Mouse (Mus musculus) forebrain, embryonic 12.5 days (tissue): ENCODE measurements around the gene Dzank1. TPM values are rescaled to one million over a fixed set of nuclear protein-coding genes. Genes with fewer than 3 reads are reported as not detected.

Source experiments
- ATAC-seq: fragments of 200-750 bp; cut with Nextera tagmentation; 2 replicates; pipeline ENCODE4 v1.8.0; 2017; ENCODE audit warnings: moderate TSS enrichment; ENCODE audit not compliant: low FRiP score
- H3K27ac ChIP-seq: fragments of 300-500 bp; sonication (generic); 2 replicates; pipeline ENCODE4 v1.5.1; 2016; ENCODE audit warnings: mild to moderate bottlenecking
- H3K27me3 ChIP-seq: fragments of 300-500 bp; sonication (generic); 2 replicates; pipeline ENCODE4 v1.6.1; 2016; ENCODE audit warnings: mild to moderate bottlenecking
- H3K36me3 ChIP-seq: fragments of 300-500 bp; sonication (generic); replicated peaks from 2 replicates; pipeline ENCODE4 v1.6.1; 2016; ENCODE audit warnings: mild to moderate bottlenecking
- H3K4me1 ChIP-seq: fragments of 300-500 bp; sonication (generic); 2 replicates; pipeline ENCODE4 v1.6.1; 2016
- H3K4me2 ChIP-seq: fragments of 300-500 bp; sonication (generic); 2 replicates; pipeline ENCODE4 v1.6.1; 2016; ENCODE audit warnings: mild to moderate bottlenecking, moderate library complexity
- H3K4me3 ChIP-seq: fragments of 300-500 bp; sonication (generic); replicated peaks from 2 replicates; pipeline ENCODE4 v1.5.1; 2016; ENCODE audit warnings: mild to moderate bottlenecking
- H3K9ac ChIP-seq: fragments of 300-500 bp; sonication (generic); 2 replicates; pipeline ENCODE4 v1.6.1; 2016; ENCODE audit warnings: mild to moderate bottlenecking
- H3K9me3 ChIP-seq: fragments of 300-500 bp; sonication (generic); 2 replicates; pipeline ENCODE4 v1.6.1; 2016
- WGBS: fragments of 180-500 bp; shearing (Covaris S2); methylation state at CpG from one replicate; pipeline ENCODE4 v1.1.7; 2016; 5-methylcytosine and 5-hydroxymethylcytosine counted together
- polyA plus RNA-seq: library from polyadenylated mRNA; unstranded; fragments of >200 nt; fragmentation: Nextera tagmentation; extraction: Ambion mirVana; gene quantifications from 2 replicates; pipeline ENCODE4 v1.2.1, GENCODE M21; 2016

The Dzank1 gene
- polyA plus RNA-seq: 4.6 and 4.9 TPM in 2 replicates

GRCm38 (mm10) chr2:144526981-144527820 is at the start of gene Dzank1, which contains the start of gene Polr3f:
TSS of gene Dzank1 (minus strand) at chr2:144527414.
TSS of gene Polr3f (plus strand) at chr2:144527718.
- Histone ChIP-seq H3K36me3 (peaks cover 8% of the 10 kb centered on the region; the same call in 1 of the 2 replicates), H3K4me3 (peak within 1 kb of the TSS; percentile 94), H3K27me3 (0 out of 2 replicates have a peak, but pooled peaks cover 4% of the 10 kb centered on the region), H3K27ac (peak within 1 kb of the TSS; percentile 94), H3K4me2 (peak within 1 kb of the TSS; percentile 82), H3K9me3 (no peaks in the 10 kb centered on the region), H3K9ac (peak within 1 kb of the TSS; percentile 90), H3K4me1 (peaks cover 15% of the 10 kb centered on the region)
- ATAC-seq: peak; percentile 98
- WGBS: 1% methylated on average over 56 of the region's 56 CpGs

DNA sequence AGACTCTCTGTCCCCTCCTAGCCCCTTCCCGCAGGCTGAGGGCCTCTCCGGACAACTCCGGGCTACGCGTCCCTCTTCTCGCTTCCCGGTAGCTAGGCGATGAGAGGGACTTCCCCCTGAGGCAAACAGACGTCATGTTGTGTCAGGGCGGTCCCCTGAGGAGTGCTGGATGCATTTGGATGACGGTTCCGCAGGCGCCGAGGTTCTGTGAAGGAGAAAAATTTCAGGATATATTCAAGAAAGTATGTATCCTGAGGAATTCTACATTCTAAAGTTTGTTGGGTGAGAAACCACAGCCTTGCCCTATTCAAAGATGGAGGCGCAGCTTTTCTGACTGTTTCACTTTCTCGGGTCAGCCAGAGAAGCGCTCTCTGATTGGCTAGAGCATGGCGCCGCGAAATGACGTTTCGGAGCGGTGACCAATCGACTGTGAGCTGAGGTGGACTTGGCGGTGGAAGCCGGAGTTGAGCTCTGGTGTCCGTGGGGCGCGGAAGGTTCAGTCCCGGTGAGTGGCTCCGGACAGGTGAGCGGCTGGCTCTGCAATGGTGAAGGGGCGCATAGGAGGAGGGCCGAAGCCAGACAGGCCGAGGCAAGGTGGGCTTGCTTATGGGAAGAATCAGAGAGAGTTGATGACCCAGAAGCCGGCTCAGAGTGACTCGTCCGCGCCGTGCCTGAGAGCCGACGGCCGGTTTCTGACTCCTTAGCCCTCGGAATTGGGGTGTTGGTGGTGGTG is 28.8 kb upstream of the Dzank1 start, which contains the start of gene Sec23b:
Gene Sec23b, plus strand, starts transcription at position 410 of the 733 bp plus-strand sequence.
- Histone ChIP-seq H3K27ac (peak within 1 kb of the TSS; percentile 90), H3K4me2 (peak within 1 kb of the TSS; percentile 65), H3K4me3 (peak within 1 kb of the TSS; percentile 79), H3K9me3 (no peaks in the 10 kb centered on the region), H3K36me3 (peaks cover 10% of the 10 kb centered on the region), H3K9ac (peak within 1 kb of the TSS; percentile 63), H3K4me1 (peaks cover 12% of the 10 kb centered on the region), H3K27me3 (no peaks in the 10 kb centered on the region)
- ATAC-seq: peak; percentile 98
- WGBS: under 1% methylated on average over 44 of the region's 44 CpGs

DNA sequence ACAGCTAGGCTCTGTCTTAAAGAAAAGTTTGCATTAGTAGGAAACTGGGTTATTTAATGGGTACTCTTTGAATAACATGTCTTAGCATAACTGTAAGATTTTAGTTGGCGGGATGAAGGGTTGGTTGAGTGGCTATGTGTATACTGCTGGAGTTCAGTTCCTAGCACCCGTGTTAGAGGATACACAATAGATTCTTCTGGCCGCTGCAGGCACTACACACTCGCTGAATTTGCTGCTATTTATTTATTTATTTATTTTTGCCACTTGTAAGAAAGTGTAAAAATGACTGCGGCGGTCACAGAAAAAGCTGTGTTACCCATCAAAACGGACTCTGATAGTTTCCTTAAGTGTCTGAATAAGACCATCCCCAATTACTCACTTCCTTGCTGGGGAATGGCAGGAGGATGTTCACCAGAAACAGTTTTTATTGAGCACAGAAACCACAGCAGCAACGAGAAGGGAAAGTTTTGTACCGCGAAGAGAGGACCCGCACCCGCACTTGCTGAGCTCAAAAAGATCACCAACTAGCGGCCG is 28.1 kb upstream of the Dzank1 start:
- WGBS: 3% methylated on average over 14 of the region's 14 CpGs
- ATAC-seq: peak; percentile 8; the same call in 1 of the 2 replicates

DNA sequence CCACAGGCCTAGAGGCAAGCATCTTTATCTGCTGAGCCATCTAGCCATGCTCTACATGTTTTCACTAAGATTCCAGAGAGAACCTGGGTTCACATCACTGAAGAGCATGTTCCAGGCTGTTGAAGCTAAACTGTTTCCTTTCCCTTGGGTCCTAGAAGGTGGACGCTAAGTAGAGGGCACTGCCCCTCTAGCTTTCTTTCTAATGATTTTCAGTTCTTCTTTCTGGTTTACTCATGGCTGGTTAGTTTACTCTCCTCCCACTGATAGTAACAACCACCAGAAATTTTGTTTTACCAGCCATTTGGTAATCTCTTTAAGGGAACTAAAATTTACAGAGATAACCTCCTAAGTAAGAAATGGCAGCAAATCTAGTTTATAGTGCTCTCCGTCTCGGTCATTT is 26.7 kb upstream of the Dzank1 start:
- no peaks in the 10 kb centered on the region for H3K36me3 ChIP-seq
- ATAC-seq: no peak
- H3K27me3 ChIP-seq: no peaks in the 10 kb centered on the region
- 99% methylated on average over 3 of the region's 3 CpGs for WGBS
- H3K9me3 ChIP-seq: no peaks in the 10 kb centered on the region
- H3K9ac ChIP-seq: no peak overlapping the region
- H3K4me3 ChIP-seq: no peak overlapping the region
- peaks cover 16% of the 10 kb centered on the region for H3K4me1 ChIP-seq
- H3K27ac ChIP-seq: no peak overlapping the region
- H3K4me2 ChIP-seq: no peak overlapping the region

More for the DNA sequence above, 28.1 kb upstream of the Dzank1 start:
- peak overlapping the region; percentile 79 for H3K4me3 ChIP-seq
- no peaks in the 10 kb centered on the region for H3K27me3 ChIP-seq
- H3K9me3 ChIP-seq: no peaks in the 10 kb centered on the region
- peak overlapping the region; percentile 65 for H3K4me2 ChIP-seq
- H3K4me1 ChIP-seq: peaks cover 12% of the 10 kb centered on the region
- H3K9ac ChIP-seq: peak overlapping the region; percentile 63
- peaks cover 10% of the 10 kb centered on the region for H3K36me3 ChIP-seq
- peak overlapping the region; percentile 90 for H3K27ac ChIP-seq

DNA sequence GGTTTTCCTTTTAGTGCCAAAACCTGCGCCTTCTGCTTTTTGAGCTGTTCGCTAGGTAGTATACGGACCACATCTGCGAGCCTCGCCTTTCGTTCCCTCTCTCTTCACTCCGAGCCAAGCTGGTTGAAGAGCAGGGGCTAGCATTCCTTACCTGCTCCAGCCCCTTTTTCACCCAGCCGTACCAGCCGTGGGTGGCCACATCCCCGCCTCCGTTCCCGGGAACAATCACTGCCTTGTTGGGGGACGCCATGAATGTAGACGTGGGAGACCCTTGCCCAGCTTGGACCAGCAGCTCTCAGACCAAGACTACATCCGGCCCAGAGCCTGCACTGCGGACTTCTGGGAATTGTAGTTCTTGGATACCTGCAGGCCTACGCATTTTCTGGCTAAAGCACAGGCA is 23.3 kb upstream of the Dzank1 start, which contains the start of gene Rbbp9:
Gene Rbbp9, minus strand, starts transcription at position 341 of the 400 bp plus-strand sequence.
- H3K4me2 ChIP-seq: peak within 1 kb of the TSS; percentile 56
- peak within 1 kb of the TSS; percentile 83 for H3K27ac ChIP-seq
- H3K36me3 ChIP-seq: peaks cover 28% of the 10 kb centered on the region
- H3K9ac ChIP-seq: peak within 1 kb of the TSS; percentile 81
- peak; percentile 98 for ATAC-seq
- peak within 1 kb of the TSS; percentile 69 for H3K4me3 ChIP-seq
- H3K9me3 ChIP-seq: no peaks in the 10 kb centered on the region
- H3K27me3 ChIP-seq: no peaks in the 10 kb centered on the region
- under 1% methylated on average over 17 of the region's 17 CpGs for WGBS
- peaks cover 10% of the 10 kb centered on the region for H3K4me1 ChIP-seq

DNA sequence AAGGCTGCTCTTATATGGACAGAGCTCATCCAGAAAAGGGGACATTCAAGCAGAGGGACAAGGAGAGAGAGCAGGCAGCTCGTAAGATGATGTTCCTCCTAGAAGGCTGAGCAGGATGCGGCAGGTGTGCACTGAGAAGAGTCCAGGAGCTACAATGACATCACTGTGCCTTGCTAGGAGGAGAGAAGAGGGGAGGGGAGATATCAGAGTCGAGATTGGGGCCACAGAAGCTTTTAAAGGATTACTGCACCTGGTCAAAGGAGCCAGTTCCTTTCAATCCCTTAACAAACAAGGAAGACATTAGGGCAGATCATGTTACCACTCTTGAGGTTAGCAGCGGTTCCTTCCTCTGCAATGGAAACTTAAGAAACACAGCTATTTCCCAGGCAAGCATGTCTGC is 20.3 kb upstream of the Dzank1 start:
- peaks cover 53% of the 10 kb centered on the region for H3K36me3 ChIP-seq
- ATAC-seq: no peak
- H3K4me2 ChIP-seq: no peak overlapping the region
- no peak overlapping the region for H3K9ac ChIP-seq
- no peaks in the 10 kb centered on the region for H3K27me3 ChIP-seq
- no peaks in the 10 kb centered on the region for H3K9me3 ChIP-seq
- peaks cover 4% of the 10 kb centered on the region for H3K4me1 ChIP-seq
- 71% methylated on average over 4 of the region's 4 CpGs for WGBS
- H3K4me3 ChIP-seq: no peak overlapping the region
- H3K27ac ChIP-seq: no peak overlapping the region

- WGBS: 65% methylated on average over 1 of the region's 1 CpGs
- Histone ChIP-seq H3K36me3 (peaks cover 65% of the 10 kb centered on the region), H3K4me3 (no peak overlapping the region), H3K9ac (no peak overlapping the region), H3K27me3 (no peaks in the 10 kb centered on the region), H3K4me2 (no peak overlapping the region), H3K27ac (no peak overlapping the region), H3K4me1 (peaks cover 4% of the 10 kb centered on the region), H3K9me3 (no peaks in the 10 kb centered on the region)
- ATAC-seq: no peak
Observed at GRCm38 (mm10) chr2:144545481-144545880, 18.3 kb upstream of the Dzank1 start.

- H3K27ac ChIP-seq: no peak overlapping the region
- H3K9me3 ChIP-seq: no peaks in the 10 kb centered on the region
- H3K4me2 ChIP-seq: no peak overlapping the region
- H3K4me1 ChIP-seq: peaks cover 3% of the 10 kb centered on the region
- no peak overlapping the region for H3K9ac ChIP-seq
- H3K4me3 ChIP-seq: no peak overlapping the region
- H3K27me3 ChIP-seq: no peaks in the 10 kb centered on the region
- peaks cover 68% of the 10 kb centered on the region for H3K36me3 ChIP-seq
- WGBS: 90% methylated on average over 2 of the region's 2 CpGs
- ATAC-seq: no peak
Observed at GRCm38 (mm10) chr2:144545061-144545460, 17.8 kb upstream of the Dzank1 start.

- ATAC-seq: no peak
- H3K4me1 ChIP-seq: no peaks in the 10 kb centered on the region; the same call in 1 of the 2 replicates
- H3K36me3 ChIP-seq: peaks cover 72% of the 10 kb centered on the region
- 92% methylated on average over 6 of the region's 6 CpGs for WGBS
- no peaks in the 10 kb centered on the region for H3K9me3 ChIP-seq
- no peak overlapping the region for H3K9ac ChIP-seq
- H3K4me3 ChIP-seq: no peak overlapping the region
- H3K27me3 ChIP-seq: no peaks in the 10 kb centered on the region
- H3K27ac ChIP-seq: no peak overlapping the region
- no peak overlapping the region for H3K4me2 ChIP-seq
Observed at GRCm38 (mm10) chr2:144544630-144545029, 17.4 kb upstream of the Dzank1 start.

DNA sequence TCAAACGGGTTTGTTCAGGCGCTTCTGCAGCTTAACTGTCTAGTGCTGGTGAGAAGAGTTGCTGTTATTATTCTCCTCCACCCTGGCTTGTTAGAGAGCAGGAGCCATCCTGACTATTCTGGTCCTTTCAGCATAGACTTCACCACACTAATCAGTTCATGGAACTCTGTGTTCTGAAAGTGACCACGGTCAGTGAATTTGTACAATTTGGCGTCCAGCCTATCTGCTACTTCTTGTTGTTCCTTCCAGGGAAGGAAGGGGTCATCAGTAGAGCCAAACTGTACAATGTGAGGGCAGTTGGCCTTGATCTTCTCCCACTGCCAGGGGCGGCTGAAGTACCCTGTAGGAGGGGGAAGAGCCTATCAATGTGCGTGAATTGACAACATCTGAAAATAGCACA is 16.5 kb upstream of the Dzank1 start:
- H3K9me3 ChIP-seq: no peaks in the 10 kb centered on the region
- no peak overlapping the region for H3K4me2 ChIP-seq
- 91% methylated on average over 6 of the region's 6 CpGs for WGBS
- ATAC-seq: no peak
- H3K4me1 ChIP-seq: no peaks in the 10 kb centered on the region
- peaks cover 82% of the 10 kb centered on the region for H3K36me3 ChIP-seq
- no peak overlapping the region for H3K27ac ChIP-seq
- H3K4me3 ChIP-seq: no peak overlapping the region
- no peak overlapping the region for H3K9ac ChIP-seq
- H3K27me3 ChIP-seq: no peaks in the 10 kb centered on the region

DNA sequence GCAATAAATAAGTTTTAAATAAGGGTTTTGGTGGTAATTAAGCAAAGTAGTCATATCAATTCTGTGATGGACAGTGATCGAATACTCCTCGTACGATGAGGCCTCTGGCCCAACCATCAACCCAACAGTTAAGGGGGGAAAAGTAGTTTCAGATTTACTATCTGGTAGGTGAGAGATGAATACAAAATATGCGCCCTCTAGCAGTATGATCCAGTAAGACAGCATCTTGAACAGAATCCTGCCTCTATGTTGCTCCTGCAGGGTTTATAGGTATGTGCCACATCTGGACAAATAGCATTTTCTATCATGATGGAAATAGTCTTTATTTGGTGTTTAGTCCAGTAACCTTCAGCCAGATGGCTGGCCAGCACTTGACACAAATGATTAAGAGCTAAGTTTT is 14.0 kb upstream of the Dzank1 start:
- ATAC-seq: no peak
- no peaks in the 10 kb centered on the region for H3K9me3 ChIP-seq
- H3K4me2 ChIP-seq: no peak overlapping the region
- no peak overlapping the region for H3K27ac ChIP-seq
- no peak overlapping the region for H3K4me3 ChIP-seq
- WGBS: 87% methylated on average over 4 of the region's 4 CpGs
- H3K36me3 ChIP-seq: peaks cover 84% of the 10 kb centered on the region
- H3K9ac ChIP-seq: no peak overlapping the region
- no peaks in the 10 kb centered on the region for H3K27me3 ChIP-seq
- no peaks in the 10 kb centered on the region for H3K4me1 ChIP-seq

DNA sequence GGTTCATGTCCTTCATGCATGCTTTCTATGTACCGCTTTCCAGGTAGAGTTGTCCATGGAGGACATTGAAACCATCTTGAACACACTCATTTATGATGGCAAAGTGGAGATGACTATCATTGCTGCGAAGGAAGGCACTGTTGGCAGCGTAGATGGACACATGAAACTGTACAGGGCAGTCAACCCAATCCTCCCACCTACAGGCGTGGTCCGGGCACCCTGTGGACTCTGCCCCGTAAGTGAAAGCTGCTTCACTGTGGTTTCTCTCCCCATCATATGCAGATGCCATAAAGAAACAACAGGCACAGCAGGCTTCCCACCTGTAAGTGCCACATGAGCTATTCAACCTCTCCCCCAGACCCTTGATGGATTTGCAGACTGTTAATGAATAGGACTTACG is 9.9 kb upstream of the Dzank1 start:
- Histone ChIP-seq H3K4me1 (no peaks in the 10 kb centered on the region), H3K27me3 (no peaks in the 10 kb centered on the region), H3K9ac (no peak overlapping the region), H3K4me3 (no peak overlapping the region), H3K27ac (no peak overlapping the region), H3K9me3 (0 out of 2 replicates have a peak, but pooled peaks cover 2% of the 10 kb centered on the region), H3K36me3 (peaks cover 85% of the 10 kb centered on the region), H3K4me2 (no peak overlapping the region)
- WGBS: 95% methylated on average over 7 of the region's 7 CpGs
- ATAC-seq: no peak
